Mouse (Mus musculus) adrenal gland, adult 8-10 months (tissue): Measurements from ENCODE around the gene Atp5g1. TPM values are rescaled to one million over a fixed set of nuclear protein-coding genes. Genes with fewer than 3 reads are reported as not detected.
"Not testable (repeated sequence)": the region's sequence is repeated elsewhere in the genome, so short reads cannot be mapped to it uniquely, and the experiment has no call there.

ENCODE experiments used
- DNase-seq: peaks from one replicate; pipeline ENCODE4 v3.0.0; 2022
- total RNA-seq, 4 experiments: library from RNA; stranded (reverse); gene quantifications; 2 replicates each; pipeline ENCODE4 v1.2.4; 2022

Atp5g1 gene
- 100 to 1,000 TPM; 227 to 500 (median 292) TPM for total RNA-seq

- DNase-seq = peak; percentile 100
These were observed at the start of gene Atp5g1 for GRCm38 (mm10) chr11:96075509-96076220. Atp5g1 (minus strand) TSS chr11:96075670.

- no peak for DNase-seq
These were observed 48.8 kb upstream of the Atp5g1 start for GRCm38 (mm10) chr11:96124052-96124914.

- DNase-seq = not testable (repeated sequence)
These were observed 47.3 kb upstream of the Atp5g1 start for GRCm38 (mm10) chr11:96122806-96123205.

- DNase-seq = no peak
These were observed 43.9 kb upstream of the Atp5g1 start for GRCm38 (mm10) chr11:96119401-96119800.

- DNase-seq = not testable (repeated sequence)
These were observed 41.5 kb upstream of the Atp5g1 start for GRCm38 (mm10) chr11:96116925-96117324.

- no peak for DNase-seq
These were observed 40.6 kb upstream of the Atp5g1 start for GRCm38 (mm10) chr11:96116116-96116515.

- no peak for DNase-seq
These were observed 39.9 kb upstream of the Atp5g1 start for GRCm38 (mm10) chr11:96115416-96115815.

GRCm38 (mm10) chr11:96114077-96114476 is 38.6 kb upstream of the Atp5g1 start:
- no peak for DNase-seq

- DNase-seq = no peak
These were observed 36.3 kb upstream of the Atp5g1 start, which contains the start of gene Calcoco2 for GRCm38 (mm10) chr11:96111751-96112150. Calcoco2 (minus strand) TSS chr11:96111964.

- not testable (repeated sequence) for DNase-seq
These were observed 35.5 kb upstream of the Atp5g1 start for GRCm38 (mm10) chr11:96110950-96111349.

- no peak for DNase-seq
These were observed 32.9 kb upstream of the Atp5g1 start for GRCm38 (mm10) chr11:96108376-96108775.

GRCm38 (mm10) chr11:96093361-96093760 is 17.9 kb upstream of the Atp5g1 start:
- DNase-seq = no peak

GRCm38 (mm10) chr11:96092674-96093291 is 17.3 kb upstream of the Atp5g1 start:
- no peak for DNase-seq

GRCm38 (mm10) chr11:96091073-96091472 is 15.6 kb upstream of the Atp5g1 start:
- no peak for DNase-seq

GRCm38 (mm10) chr11:96087981-96088380 is 12.5 kb upstream of the Atp5g1 start:
- DNase-seq = no peak

- DNase-seq = no peak
These were observed 7.2 kb upstream of the Atp5g1 start for GRCm38 (mm10) chr11:96082682-96083081.

GRCm38 (mm10) chr11:96080736-96081135 is 5.3 kb upstream of the Atp5g1 start:
- DNase-seq = no peak

- no peak for DNase-seq
These were observed 993 bp upstream of the Atp5g1 start for GRCm38 (mm10) chr11:96076221-96077105.

- DNase-seq = peak; percentile 23
These were observed 327 bp downstream of the Atp5g1 start for GRCm38 (mm10) chr11:96075177-96075508.

GRCm38 (mm10) chr11:96074351-96075176 is 906 bp downstream of the Atp5g1 start:
- DNase-seq = no peak
